Mouse (Mus musculus): Measurements from ENCODE around the gene Gm28042.

Gm28042 gene

GRCm38 (mm10) chr2:120012924-120013323 lies 14.4 kb upstream of the Gm28042 start:
- DNase-seq, result no peak

DNA sequence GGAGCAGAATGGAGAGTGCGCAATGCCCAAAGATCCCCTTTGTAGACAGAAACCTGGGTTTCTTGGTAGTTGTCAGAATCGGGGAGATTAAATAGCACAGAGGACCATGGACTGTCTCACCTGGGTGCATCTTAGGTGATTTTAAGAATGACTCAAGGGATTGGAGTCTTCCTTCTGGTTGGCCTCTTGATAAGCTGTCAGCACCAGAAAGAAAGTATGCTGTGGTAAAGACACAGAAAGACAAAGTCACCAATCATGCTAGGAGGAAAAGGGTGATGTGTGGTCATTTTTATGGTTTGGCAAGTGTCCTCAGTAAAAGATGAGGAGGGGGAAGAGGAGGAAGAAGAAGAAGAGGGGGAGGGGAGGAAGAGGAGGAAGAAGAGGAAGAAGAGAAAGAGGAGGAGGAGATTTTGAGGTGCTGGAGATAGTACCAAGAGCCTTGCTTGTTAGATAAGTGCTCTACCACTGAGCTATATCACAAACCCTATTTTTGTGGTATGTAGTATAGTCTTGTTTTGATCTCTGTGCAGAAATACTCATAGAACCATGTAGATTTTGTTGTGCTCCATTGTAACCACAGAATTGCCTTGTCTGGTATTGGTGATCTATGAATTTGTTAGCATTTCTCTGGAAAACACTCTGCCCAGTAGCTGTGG lies 13.3 kb upstream of the Gm28042 start:
- DNase-seq, result no peak

DNA sequence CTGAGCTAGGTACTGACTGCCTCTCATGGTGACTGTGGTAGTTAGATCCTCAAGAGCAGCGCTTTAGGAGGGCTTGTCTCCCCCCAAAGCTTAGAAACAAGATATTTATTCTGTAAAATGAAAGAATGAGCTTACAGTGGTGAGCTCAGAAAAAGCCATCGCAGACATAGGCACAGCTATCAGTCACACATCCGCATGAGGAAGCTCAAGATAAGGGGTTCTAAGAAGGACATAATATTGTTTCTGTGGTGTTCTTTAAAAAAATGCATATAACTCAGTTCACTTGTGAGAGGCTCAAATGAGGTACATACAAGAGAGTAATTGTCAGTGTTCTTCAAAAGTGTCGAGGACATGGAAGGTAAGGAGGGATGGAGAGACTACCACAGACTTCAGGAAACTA lies 11.4 kb upstream of the Gm28042 start:
- DNase-seq, result no peak

DNA sequence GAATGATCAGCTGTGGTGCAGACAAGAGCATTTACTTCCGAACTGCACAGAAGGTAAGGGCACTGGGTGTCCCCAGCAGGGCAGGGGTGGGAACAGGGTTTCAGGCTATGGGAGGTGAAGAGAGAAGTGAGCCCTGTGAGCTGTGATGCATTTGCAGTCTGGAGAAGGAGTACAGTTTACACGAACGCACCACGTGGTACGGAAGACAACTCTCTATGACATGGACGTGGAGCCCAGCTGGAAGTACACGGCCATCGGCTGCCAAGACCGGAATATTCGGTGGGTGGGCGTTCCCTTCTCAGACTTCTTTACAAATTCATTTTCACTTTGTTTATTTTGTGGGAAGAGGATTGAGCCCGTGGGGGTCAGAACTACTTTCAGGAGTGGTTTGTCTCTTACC lies 9.7 kb upstream of the Gm28042 start:
- DNase-seq, result no peak

DNA sequence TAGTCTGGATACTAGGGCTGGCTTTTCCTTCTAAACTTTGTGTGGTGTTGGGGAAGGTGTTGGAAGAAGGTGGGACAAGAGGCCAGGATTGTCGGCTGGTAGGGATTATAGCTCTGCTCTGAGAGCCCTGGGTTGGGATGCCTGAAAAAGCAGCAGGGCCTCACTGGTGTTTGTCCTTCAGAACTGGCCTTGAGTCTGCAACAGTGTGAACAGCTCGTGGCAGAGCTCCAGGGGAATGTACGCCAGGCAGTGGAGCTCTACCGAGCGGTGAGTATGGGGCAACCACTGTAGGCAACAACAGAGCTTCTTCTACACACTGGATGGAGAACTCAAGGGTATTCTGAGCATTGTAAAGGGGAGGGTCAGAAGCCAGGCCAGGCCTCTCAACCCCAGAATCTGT lies 3.0 kb upstream of the Gm28042 start:
- no peak for DNase-seq

GRCm38 (mm10) chr2:120027950-120028331 lies 648 bp downstream of the Gm28042 start:
- no peak for DNase-seq

DNA sequence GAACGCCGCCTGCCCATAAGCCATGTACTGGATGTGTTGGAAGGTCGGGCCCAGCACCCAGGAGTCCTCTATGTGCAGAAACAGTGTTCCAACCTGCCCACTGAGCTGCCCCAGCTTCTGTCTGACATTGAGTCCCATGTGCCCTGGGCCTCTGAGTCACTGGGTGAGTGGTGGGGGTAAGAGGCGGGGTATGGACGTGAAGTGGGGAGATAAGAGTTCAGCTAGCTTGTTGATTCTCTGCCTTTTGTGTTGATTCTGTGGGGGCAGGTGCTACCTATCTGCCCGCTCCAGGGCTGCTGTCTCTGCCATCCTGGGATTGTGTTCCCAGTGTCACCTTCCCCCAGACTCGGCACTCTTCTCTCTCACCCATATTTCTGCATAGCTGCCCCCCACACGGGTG lies 3.1 kb downstream of the Gm28042 start:
- DNase-seq, result no peak

GRCm38 (mm10) chr2:120032726-120033467 lies 5.6 kb downstream of the Gm28042 start, which contains the start of gene Pla2g4b:
Pla2g4b (plus strand) TSS chr2:120033417.
- no peak for DNase-seq

- peak; percentile 48 for DNase-seq
These were observed 6.4 kb downstream of the Gm28042 start for GRCm38 (mm10) chr2:120033726-120034125.

GRCm38 (mm10) chr2:120037744-120038143 lies 10.5 kb downstream of the Gm28042 start:
- DNase-seq, result no peak

DNA sequence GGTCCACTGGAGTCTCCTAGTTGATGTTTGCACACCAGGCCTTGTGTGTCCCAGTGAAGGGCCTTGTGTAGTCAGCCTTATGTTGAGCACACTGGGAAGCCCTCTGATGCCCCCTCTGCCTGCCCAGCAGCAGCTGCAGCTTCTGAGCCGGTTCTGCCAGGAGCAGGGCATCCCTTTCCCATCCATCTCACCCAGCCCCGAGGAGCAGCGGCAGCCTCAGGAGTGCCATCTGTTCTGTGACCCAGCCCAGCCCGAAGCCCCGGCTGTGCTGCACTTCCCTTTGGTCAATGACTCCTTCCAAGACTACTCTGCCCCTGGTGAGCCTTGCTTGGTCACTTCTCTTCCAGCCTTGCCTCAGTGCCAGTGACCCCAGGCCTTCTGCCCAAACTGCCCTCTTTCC lies 13.7 kb downstream of the Gm28042 start:
- DNase-seq, result no peak

GRCm38 (mm10) chr2:120044101-120044603 lies 16.9 kb downstream of the Gm28042 start:
- no peak for DNase-seq

- DNase-seq, result no peak
These were observed 17.4 kb downstream of the Gm28042 start for GRCm38 (mm10) chr2:120044676-120045075.

- no peak for DNase-seq
These were observed 19.4 kb downstream of the Gm28042 start for GRCm38 (mm10) chr2:120046486-120047310.

DNA sequence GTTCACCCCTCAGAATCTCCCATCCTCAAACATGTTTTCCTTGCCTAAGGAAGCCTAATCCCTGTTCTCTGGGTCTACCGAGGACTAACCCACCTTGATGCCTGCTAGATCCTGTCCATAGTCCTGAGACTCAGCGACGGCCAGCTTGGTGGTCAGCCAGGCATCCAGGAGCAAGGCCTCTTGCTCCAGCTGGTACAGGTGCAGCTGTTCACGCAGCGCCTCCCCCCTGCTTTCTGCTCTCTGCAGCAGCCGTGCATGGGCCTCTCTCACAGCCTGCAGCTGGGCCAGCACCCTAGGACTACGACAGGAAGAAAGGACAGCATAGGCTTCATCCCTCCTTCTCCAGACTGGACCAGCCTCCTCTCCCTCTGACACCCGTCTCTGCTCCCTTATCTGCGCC lies 20.9 kb downstream of the Gm28042 start:
- no peak for DNase-seq

DNA sequence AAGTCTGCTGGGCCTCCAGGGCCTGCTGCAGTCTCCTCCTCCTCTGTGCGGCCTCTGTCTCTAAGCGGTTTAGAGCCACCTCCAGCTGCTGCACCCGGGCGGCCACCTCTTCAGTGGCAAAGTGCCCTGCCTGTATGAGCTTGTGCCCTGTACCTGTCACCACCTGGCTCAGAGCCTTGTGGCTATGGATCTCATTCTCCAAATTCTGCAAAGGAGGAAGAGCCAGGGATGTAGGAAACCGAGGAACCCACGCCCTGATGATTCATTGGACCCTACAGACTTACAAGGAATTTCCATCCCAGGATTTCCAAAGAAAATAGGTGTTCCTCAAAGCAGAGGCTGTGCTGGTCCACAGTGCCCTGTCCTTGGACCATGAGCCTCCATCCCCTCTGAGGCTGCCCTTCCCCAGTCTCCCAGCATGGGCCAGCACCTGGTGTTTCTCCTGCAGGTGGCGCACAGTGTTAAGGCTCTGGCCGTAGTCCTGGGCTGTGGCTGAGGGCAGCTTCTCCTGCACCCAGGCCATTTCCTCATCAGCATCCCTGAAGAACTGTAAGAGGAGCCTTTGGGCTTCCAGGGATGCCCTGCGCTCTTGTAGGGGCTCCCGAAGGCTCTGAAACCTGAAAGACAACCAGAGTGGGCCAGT lies 22.5 kb downstream of the Gm28042 start:
- DNase-seq, result no peak

DNA sequence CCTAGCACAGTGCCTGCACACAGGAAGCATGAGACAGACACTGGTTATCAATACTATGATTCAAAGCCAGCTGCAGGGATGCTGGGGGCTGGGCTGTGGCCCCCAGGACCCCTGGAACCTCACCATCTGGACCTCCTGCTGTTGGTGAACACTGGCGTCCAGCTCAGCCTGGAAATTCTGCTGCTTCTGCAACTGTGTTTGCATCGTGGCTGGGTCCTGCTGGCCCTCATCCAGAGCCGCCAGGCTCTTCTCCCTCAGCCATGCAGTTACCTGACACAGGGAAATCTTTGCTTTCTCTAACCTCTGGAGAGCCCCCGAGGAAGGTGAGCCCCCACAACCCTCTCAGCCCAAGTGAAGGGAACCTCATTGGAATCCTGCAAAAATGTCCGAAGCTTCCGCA lies 24.1 kb downstream of the Gm28042 start:
- DNase-seq, result no peak

- no peak for DNase-seq
These were observed 27.7 kb downstream of the Gm28042 start for GRCm38 (mm10) chr2:120054771-120055552.

- DNase-seq, result no peak
These were observed 28.6 kb downstream of the Gm28042 start for GRCm38 (mm10) chr2:120055923-120056322.

DNA sequence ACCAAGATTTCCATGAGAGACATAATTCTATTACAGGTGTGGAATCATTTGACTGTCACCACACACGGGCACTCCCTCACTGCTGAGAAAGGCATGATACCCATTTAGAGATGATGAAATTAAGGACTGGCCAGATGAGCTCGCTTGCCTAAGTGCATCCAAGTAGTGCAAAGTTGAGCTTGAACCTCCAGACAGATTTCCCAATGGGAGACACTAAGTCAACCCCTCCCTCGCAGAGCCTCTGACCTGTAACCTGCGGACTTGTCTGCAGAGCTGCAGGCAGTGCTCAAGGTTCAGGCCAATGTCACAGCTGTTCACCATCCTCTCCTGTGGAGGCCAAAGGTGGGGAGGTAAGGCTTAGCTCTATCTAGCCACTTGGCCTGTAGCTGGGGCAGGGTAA lies 31.5 kb downstream of the Gm28042 start:
- no peak for DNase-seq

GRCm38 (mm10) chr2:120059466-120059865 lies 32.2 kb downstream of the Gm28042 start:
- DNase-seq, result no peak

DNA sequence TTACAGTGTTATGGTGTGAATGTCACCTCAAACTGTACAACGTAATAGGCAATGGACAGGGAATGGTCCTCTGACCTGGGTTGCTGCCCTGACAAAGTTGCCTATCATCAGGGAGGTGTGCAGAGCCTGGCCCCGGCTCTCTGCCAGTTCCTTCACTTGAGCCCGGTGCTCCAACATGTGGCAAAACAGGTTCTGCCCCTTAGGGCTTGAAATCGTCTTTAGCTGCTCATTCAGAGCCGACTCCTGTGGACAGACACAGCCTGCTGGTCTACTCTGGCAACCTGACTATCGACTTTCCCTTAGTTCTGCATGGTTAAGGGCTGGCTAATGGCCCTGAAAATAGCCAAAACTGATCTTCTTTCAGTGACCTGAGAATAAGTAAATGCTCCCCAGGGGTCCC lies 32.9 kb downstream of the Gm28042 start:
- no peak for DNase-seq
